Mouse (Mus musculus) embryo, embryonic 11 days (tissue): ENCODE results near the gene Ubc.
A peak's percentile ranks its signal among the peaks of the same experiment; 100 is the strongest.
"Not testable (repeated sequence)": the region's sequence is repeated elsewhere in the genome, so short reads cannot be mapped to it uniquely, and the experiment has no call there.

ENCODE experiments used
- DNase-seq: peaks from one replicate; pipeline ENCODE4 v3.0.0-alpha.2; 2015

Gene Ubc

GRCm38 (mm10) chr5:125389579-125390441 lies at the start of gene Ubc:
Ubc (minus strand) TSS chr5:125390202.
- peak; percentile 93 for DNase-seq

GRCm38 (mm10) chr5:125434347-125434746 lies 44.3 kb upstream of the Ubc start:
- DNase-seq: not testable (repeated sequence)

- DNase-seq: peak; percentile 97
Observed at GRCm38 (mm10) chr5:125433793-125434337, 43.9 kb upstream of the Ubc start, which contains the start of gene Dhx37. Dhx37 (minus strand) TSS chr5:125434121.

GRCm38 (mm10) chr5:125432324-125432723 lies 42.3 kb upstream of the Ubc start:
- not testable (repeated sequence) for DNase-seq

- no peak for DNase-seq
Observed at GRCm38 (mm10) chr5:125426343-125426742, 36.3 kb upstream of the Ubc start.

- DNase-seq: no peak
Observed at GRCm38 (mm10) chr5:125425698-125426276, 35.8 kb upstream of the Ubc start.

- no peak for DNase-seq
Observed at GRCm38 (mm10) chr5:125419124-125419523, 29.1 kb upstream of the Ubc start.

GRCm38 (mm10) chr5:125418636-125419035 lies 28.6 kb upstream of the Ubc start:
- no peak for DNase-seq

GRCm38 (mm10) chr5:125416183-125416582 lies 26.2 kb upstream of the Ubc start:
- no peak for DNase-seq

GRCm38 (mm10) chr5:125413763-125414162 lies 23.8 kb upstream of the Ubc start:
- no peak for DNase-seq

- not testable (repeated sequence) for DNase-seq
Observed at GRCm38 (mm10) chr5:125412536-125412935, 22.5 kb upstream of the Ubc start.

GRCm38 (mm10) chr5:125411972-125412530 lies 22.0 kb upstream of the Ubc start:
- no peak for DNase-seq

GRCm38 (mm10) chr5:125409348-125410090 lies 19.5 kb upstream of the Ubc start:
- DNase-seq: peak; percentile 75

GRCm38 (mm10) chr5:125408842-125409241 lies 18.8 kb upstream of the Ubc start:
- peak; percentile 88 for DNase-seq

GRCm38 (mm10) chr5:125407910-125408575 lies 18.0 kb upstream of the Ubc start:
- no peak for DNase-seq

GRCm38 (mm10) chr5:125407020-125407830 lies 17.2 kb upstream of the Ubc start:
- DNase-seq: no peak

- DNase-seq: peak; percentile 68
Observed at GRCm38 (mm10) chr5:125406322-125407016, 16.5 kb upstream of the Ubc start.

- peak; percentile 88 for DNase-seq
Observed at GRCm38 (mm10) chr5:125405546-125406248, 15.7 kb upstream of the Ubc start.

GRCm38 (mm10) chr5:125404903-125405545 lies 15.0 kb upstream of the Ubc start:
- DNase-seq: peak; percentile 89

GRCm38 (mm10) chr5:125404536-125404902 lies 14.5 kb upstream of the Ubc start:
- peak; percentile 61 for DNase-seq
